Mouse (Mus musculus): ENCODE results near the gene Rptor. TPM values are rescaled to one million over a fixed set of nuclear protein-coding genes. Genes with fewer than 3 reads are reported as not detected.
A peak's percentile ranks its signal among the peaks of the same experiment; 100 is the strongest.

Rptor gene
- total RNA-seq (2014; rRNA removed), result 64.8 and 65.0 TPM in 2 replicates
- polyA plus RNA-seq (2015; fragmentation: Nextera tagmentation; extraction: Ambion mirVana), result 8.5 TPM in 2 replicates

DNA sequence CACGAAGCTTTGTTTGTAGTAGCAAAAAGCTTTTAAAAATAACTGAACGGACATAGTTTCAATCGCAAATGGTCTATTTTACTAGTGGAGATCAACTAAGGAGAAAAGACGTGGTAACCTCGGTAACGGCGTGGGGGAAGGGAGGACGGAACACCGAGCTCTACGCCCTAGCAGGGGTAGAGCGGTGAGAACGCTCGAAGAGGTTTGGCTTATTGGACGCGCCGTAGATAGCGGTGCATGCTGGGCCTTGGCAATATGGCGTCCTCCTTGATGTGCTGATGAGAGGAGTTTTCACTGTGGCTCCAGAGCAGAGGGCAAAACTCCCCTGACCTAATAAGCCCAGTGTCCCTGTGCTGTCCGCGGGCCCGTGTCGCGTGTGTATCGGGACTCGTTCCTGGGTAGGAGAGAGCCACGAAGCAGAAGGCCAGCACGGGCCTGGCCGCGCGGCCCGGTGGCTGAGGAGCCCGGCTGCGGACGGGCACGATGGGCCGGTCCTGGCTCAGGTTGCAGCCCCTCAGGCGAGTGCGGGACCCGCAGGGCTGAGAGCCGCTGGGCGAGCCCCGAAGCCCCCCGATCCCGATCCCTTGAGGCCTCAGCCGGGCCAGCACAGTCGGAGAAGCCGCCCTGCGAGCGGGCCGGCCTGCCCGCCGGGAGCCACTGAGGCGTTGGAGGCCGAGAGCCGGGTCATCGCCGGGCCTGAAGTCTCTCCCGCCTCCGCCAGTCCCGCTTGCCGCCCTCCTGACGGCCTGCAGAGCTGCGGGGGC, at the start of gene Rptor:
TSS of gene Rptor (plus strand) at position 143 of the 764 bp plus-strand sequence.
- H3K36me3 ChIP-seq (ENCODE audit: insufficient read depth, low read length), result no peaks in the 10 kb centered on the region
- no peak for TF ChIP-seq CTCF (IDR thresholded peaks at IDR 0.05)
- under 1% methylated on average over 60 of the region's 63 CpGs for WGBS
- H3K4me1 ChIP-seq (ENCODE audit: insufficient read depth, low read length), result peaks cover 7% of the 10 kb centered on the region; the same call in 1 of the 2 replicates
- DNase-seq (ENCODE audit: low spot score), result peak; percentile 99
- H3K27ac ChIP-seq (ENCODE audit: low read depth, low read length), result peak within 1 kb of the TSS; percentile 84
- H3K9me3 ChIP-seq (ENCODE audit: low read length), result no peaks in the 10 kb centered on the region
- H3K4me2 ChIP-seq (ENCODE audit: low read depth, low read length, poor library complexity, severe bottlenecking), result peak within 1 kb of the TSS; percentile 95
- no peaks in the 10 kb centered on the region for H3K27me3 ChIP-seq (ENCODE audit: insufficient read depth, low read length)
- H3K9ac ChIP-seq (replicated peaks; ENCODE audit: low read length, poor library complexity, severe bottlenecking), result peak within 1 kb of the TSS; percentile 90
- peak within 1 kb of the TSS; percentile 99 for H3K4me3 ChIP-seq (ENCODE audit: low read depth, low read length)
- peak; percentile 97 for ATAC-seq (ENCODE audit: low FRiP score)

DNA sequence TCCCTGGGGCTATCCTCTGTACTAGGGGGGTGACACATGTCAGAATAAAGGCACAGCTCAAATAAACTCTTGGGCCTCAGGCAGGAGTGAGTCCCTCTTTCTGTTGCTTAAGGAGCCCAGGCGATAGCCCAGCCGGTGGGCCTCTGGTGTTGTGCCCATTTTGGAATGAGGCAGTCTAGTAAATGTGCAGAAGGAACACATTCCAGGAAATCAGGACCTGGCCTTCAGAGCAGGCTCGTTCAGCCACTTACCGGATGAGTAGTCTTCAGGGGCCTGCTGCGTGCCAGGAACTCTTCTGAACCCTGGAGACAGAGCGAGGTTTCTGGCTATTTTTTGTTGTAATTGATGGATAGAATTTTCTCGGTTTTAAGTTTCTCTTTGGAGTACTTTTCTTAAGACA, 48.0 kb upstream of the Rptor start:
- 81% methylated on average over 7 of the region's 7 CpGs for WGBS
- Histone ChIP-seq H3K27ac (ENCODE audit: low read depth, low read length) (no peak overlapping the region), H3K27me3 (ENCODE audit: insufficient read depth, low read length) (no peaks in the 10 kb centered on the region; the same call in 1 of the 2 replicates), H3K36me3 (ENCODE audit: insufficient read depth, low read length) (no peaks in the 10 kb centered on the region), H3K9ac (replicated peaks; ENCODE audit: low read length, poor library complexity, severe bottlenecking) (no peak overlapping the region), H3K4me2 (ENCODE audit: low read depth, low read length, poor library complexity, severe bottlenecking) (no peak overlapping the region), H3K9me3 (ENCODE audit: low read length) (no peaks in the 10 kb centered on the region), H3K4me3 (ENCODE audit: low read depth, low read length) (no peak overlapping the region), H3K4me1 (ENCODE audit: insufficient read depth, low read length) (peaks cover 9% of the 10 kb centered on the region)
- DNase-seq (ENCODE audit: low spot score) (no peak), ATAC-seq (ENCODE audit: low FRiP score) (no peak)
- no peak for TF ChIP-seq CTCF (IDR thresholded peaks at IDR 0.05)

DNA sequence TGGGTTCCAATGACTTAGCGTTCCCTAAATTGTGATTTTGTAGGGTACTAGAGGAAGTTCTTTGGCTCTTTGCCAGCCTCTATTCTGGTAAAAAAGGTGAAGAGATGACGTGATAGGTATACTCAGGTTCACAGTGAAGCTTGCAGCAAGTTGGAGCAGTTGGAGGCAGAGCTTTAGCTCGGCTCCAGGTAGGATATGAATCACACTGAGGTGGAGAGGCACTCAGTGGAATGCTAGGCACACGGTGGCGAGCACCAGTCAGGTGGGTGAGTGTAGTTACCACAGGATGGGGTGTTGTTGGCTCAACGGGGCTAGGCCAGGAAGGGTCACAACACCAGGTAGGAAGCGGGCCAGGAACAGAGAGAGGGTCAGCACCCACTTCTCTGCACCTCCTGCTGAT, 47.5 kb upstream of the Rptor start:
- H3K27ac ChIP-seq (ENCODE audit: low read depth, low read length), result no peak overlapping the region
- TF ChIP-seq CTCF (IDR thresholded peaks at IDR 0.05), result no peak
- H3K4me3 ChIP-seq (ENCODE audit: low read depth, low read length), result no peak overlapping the region
- ATAC-seq (ENCODE audit: low FRiP score) (no peak), DNase-seq (ENCODE audit: low spot score) (no peak)
- WGBS, result 83% methylated on average over 7 of the region's 7 CpGs
- H3K27me3 ChIP-seq (ENCODE audit: insufficient read depth, low read length), result no peaks in the 10 kb centered on the region
- no peaks in the 10 kb centered on the region for H3K36me3 ChIP-seq (ENCODE audit: insufficient read depth, low read length)
- H3K9me3 ChIP-seq (ENCODE audit: low read length), result no peaks in the 10 kb centered on the region
- H3K4me1 ChIP-seq (ENCODE audit: insufficient read depth, low read length), result peaks cover 9% of the 10 kb centered on the region
- H3K4me2 ChIP-seq (ENCODE audit: low read depth, low read length, poor library complexity, severe bottlenecking), result no peak overlapping the region
- no peak overlapping the region for H3K9ac ChIP-seq (replicated peaks; ENCODE audit: low read length, poor library complexity, severe bottlenecking)

DNA sequence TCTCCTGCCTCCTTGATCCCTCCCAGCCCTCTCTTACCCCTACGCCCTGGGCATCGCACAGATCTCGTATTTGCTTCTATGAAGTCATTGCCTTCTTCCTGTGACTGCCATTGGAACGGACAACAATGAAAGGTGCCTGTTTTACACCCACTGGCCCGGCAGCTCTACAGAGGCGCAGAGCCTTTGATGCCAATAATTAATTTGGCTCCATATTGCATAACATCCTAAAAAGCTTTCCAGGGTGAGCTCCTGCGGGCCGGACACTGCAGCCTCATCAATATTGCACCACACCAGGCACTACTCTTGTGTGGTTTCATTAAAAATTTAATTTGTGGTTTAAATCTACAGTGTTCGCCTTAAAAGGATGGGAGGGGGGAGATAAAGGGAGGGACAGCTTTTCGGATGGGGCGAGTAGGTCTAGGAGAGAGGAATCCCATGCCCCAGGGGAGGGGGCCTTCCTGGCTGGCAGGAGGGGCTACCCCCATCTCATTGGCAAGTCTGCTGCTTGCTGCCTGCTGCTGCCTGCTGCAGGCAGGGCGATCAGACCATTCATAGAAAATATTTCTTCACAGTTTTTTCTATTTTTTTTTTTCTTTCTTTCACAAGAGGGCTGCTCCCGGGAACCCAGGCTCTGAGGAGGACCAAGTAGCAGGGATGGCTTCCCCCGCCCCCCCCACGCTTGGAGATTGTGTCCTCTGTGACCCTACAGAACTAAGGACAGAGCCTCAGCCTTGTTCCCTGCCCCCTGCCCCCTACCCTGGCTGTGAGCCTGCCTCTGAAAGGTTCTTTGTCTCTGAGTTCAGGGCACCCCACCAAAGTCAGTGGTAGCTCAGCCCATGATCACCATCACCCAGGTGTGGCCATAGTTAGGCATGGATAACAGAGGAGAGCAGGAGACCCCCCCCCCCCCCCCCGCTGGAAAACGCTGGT, 44.5 kb upstream of the Rptor start:
- Histone ChIP-seq H3K9ac (replicated peaks; ENCODE audit: low read length, poor library complexity, severe bottlenecking) (no peak overlapping the region; the same call in 1 of the 2 replicates), H3K4me1 (ENCODE audit: insufficient read depth, low read length) (peaks cover 9% of the 10 kb centered on the region), H3K27me3 (ENCODE audit: insufficient read depth, low read length) (no peaks in the 10 kb centered on the region; the same call in 1 of the 2 replicates), H3K36me3 (ENCODE audit: insufficient read depth, low read length) (no peaks in the 10 kb centered on the region), H3K27ac (ENCODE audit: low read depth, low read length) (peak overlapping the region; percentile 60), H3K4me2 (ENCODE audit: low read depth, low read length, poor library complexity, severe bottlenecking) (no peak overlapping the region), H3K4me3 (ENCODE audit: low read depth, low read length) (no peak overlapping the region), H3K9me3 (ENCODE audit: low read length) (no peaks in the 10 kb centered on the region)
- no peak for TF ChIP-seq CTCF (IDR thresholded peaks at IDR 0.05)
- 13% methylated on average over 16 of the region's 17 CpGs for WGBS
- ATAC-seq (ENCODE audit: low FRiP score) (0 out of 2 replicates have a peak, but pooled peaks have one; percentile 29), DNase-seq (ENCODE audit: low spot score) (no peak)

DNA sequence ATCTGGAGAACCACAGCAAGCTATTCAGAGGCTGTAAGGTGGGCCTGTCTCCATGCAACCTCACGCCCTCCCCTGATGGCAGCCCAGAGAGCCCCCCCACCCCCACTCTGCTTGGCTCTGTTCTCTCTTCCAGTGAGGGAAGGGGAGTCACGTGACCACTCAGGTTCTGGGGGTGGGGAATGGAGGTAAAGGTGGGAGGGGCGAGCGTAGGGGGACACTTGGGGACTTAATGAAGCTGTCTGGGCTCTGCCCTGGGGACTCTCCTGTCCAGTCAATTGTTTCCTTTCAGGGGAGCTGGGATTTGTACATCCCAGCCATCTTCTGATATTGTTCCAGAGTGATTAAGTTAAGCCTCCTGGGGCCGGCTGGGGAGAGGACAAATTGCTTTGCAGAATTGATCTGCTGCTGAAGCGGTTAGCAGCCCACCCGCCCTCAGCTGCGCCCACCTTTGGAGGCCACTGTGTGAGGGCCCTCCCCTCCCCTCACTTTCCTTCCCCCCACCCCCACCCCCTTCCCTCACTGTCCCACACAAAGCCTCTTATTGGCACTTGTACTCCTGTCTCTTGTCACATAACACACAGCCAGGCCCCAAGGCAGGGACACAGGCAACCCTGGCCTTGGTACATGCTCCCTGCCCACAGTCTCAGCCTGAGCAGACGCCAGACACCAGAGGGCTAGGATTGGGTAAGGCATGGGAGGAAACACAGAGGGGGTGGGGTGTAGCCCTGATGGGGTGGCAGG, 43.7 kb upstream of the Rptor start:
- 12% methylated on average over 9 of the region's 9 CpGs for WGBS
- DNase-seq (ENCODE audit: low spot score), result peak; percentile 36
- TF ChIP-seq CTCF (IDR thresholded peaks at IDR 0.05), result no peak
- Histone ChIP-seq H3K27ac (ENCODE audit: low read depth, low read length) (peak overlapping the region; percentile 60), H3K4me2 (ENCODE audit: low read depth, low read length, poor library complexity, severe bottlenecking) (no peak overlapping the region), H3K9ac (replicated peaks; ENCODE audit: low read length, poor library complexity, severe bottlenecking) (no peak overlapping the region), H3K27me3 (ENCODE audit: insufficient read depth, low read length) (no peaks in the 10 kb centered on the region; the same call in 1 of the 2 replicates), H3K4me3 (ENCODE audit: low read depth, low read length) (no peak overlapping the region), H3K36me3 (ENCODE audit: insufficient read depth, low read length) (no peaks in the 10 kb centered on the region), H3K9me3 (ENCODE audit: low read length) (no peaks in the 10 kb centered on the region), H3K4me1 (ENCODE audit: insufficient read depth, low read length) (peaks cover 9% of the 10 kb centered on the region)
- peak; percentile 70; the same call in 1 of the 2 replicates for ATAC-seq (ENCODE audit: low FRiP score)

Data from midbrain, postnatal 0 days (tissue).